Mouse (Mus musculus) olfactory bulb, adult 2 months (tissue): ENCODE measurements around the gene Trp53. TPM values are rescaled to one million over a fixed set of nuclear protein-coding genes. Genes with fewer than 3 reads are reported as not detected.

Experiments
- H3K27ac ChIP-seq: fragments of 200-500 bp; 2 replicates; pipeline ENCODE4 v1.5.1; 2012; ENCODE audit warnings: low read depth, low read length; ENCODE audit not compliant: insufficient read depth
- H3K4me1 ChIP-seq: fragments of 200-500 bp; 2 replicates; pipeline ENCODE4 v1.6.1; 2012; ENCODE audit warnings: low read length; ENCODE audit not compliant: control insufficient read depth, insufficient read depth
- H3K4me3 ChIP-seq: fragments of 200-500 bp; 2 replicates; pipeline ENCODE4 v1.5.1; 2012; ENCODE audit warnings: mild to moderate bottlenecking, low read depth, low read length, moderate library complexity; ENCODE audit not compliant: insufficient read depth
- CTCF ChIP-seq: fragments of 200-500 bp; IDR thresholded peaks from 2 replicates; pipeline ENCODE4 v1.5.1; 2012; ENCODE audit warnings: low read depth, mild to moderate bottlenecking, low read length, moderate library complexity; ENCODE audit not compliant: insufficient read depth
- POLR2A ChIP-seq: fragments of 200-500 bp; IDR thresholded peaks from 2 replicates; pipeline ENCODE4 v1.6.1; 2012; ENCODE audit warnings: mild to moderate bottlenecking, low read depth, low read length, moderate library complexity; ENCODE audit not compliant: insufficient read depth
- WGBS: fragments of 180-500 bp; shearing (Covaris S2); methylation state at CpG from one replicate; pipeline ENCODE4 v1.1.7; 2018; 5-methylcytosine and 5-hydroxymethylcytosine counted together
- polyA plus RNA-seq: library from polyadenylated mRNA; stranded (reverse); fragments of >200 nt; gene quantifications from 2 replicates; pipeline ENCODE4 v1.2.4, GENCODE M21; 2012; ENCODE audit warnings: low replicate concordance; ENCODE audit not compliant: missing spikeins, insufficient read depth, insufficient read length

Trp53 gene
- polyA plus RNA-seq, 1 experiment = not detected

- TF ChIP-seq POLR2A (no peak), CTCF (no peak)
- peak overlapping the region; percentile 69; the same call in 1 of the 2 replicates for H3K27ac ChIP-seq
These were observed 23.4 kb downstream of the Trp53 start for GRCm38 (mm10) chr11:69603516-69603915.

GRCm38 (mm10) chr11:69604347-69604746, 24.2 kb downstream of the Trp53 start:
- peak overlapping the region; percentile 69 for H3K27ac ChIP-seq
- 41% methylated on average over 3 of the region's 3 CpGs for WGBS
- no peak for TF ChIP-seq CTCF
- no peak for TF ChIP-seq POLR2A
- H3K4me1 ChIP-seq = peaks cover 16% of the 10 kb centered on the region
- H3K4me3 ChIP-seq = peak overlapping the region; percentile 82

More at GRCm38 (mm10) chr11:69603516-69603915, 23.4 kb downstream of the Trp53 start:
- peaks cover 19% of the 10 kb centered on the region for H3K4me1 ChIP-seq
- 53% methylated on average over 8 of the region's 8 CpGs for WGBS
- H3K4me3 ChIP-seq = peak overlapping the region; percentile 82

GRCm38 (mm10) chr11:69604795-69605664, 24.9 kb downstream of the Trp53 start:
- Histone ChIP-seq H3K27ac (peak overlapping the region; percentile 89), H3K4me3 (peak overlapping the region; percentile 82), H3K4me1 (peaks cover 12% of the 10 kb centered on the region)
- WGBS = 1% methylated on average over 73 of the region's 73 CpGs
- TF ChIP-seq CTCF (no peak), POLR2A (0 out of 2 replicates have a peak, but pooled peaks have one; percentile 15)

GRCm38 (mm10) chr11:69605726-69606490, 25.7 kb downstream of the Trp53 start, which contains the start of gene Atp1b2:
Atp1b2 (minus strand) TSS chr11:69605942.
- peaks cover 10% of the 10 kb centered on the region for H3K4me1 ChIP-seq
- peak within 1 kb of the TSS; percentile 82 for H3K4me3 ChIP-seq
- peak within 1 kb of the TSS; percentile 89 for H3K27ac ChIP-seq
- TF ChIP-seq POLR2A (peak; percentile 97), CTCF (no peak)
- WGBS = 1% methylated on average over 32 of the region's 32 CpGs

- Histone ChIP-seq H3K4me3 (no peak overlapping the region), H3K27ac (no peak overlapping the region), H3K4me1 (peaks cover 10% of the 10 kb centered on the region)
- 76% methylated on average over 2 of the region's 2 CpGs for WGBS
- no peak for TF ChIP-seq POLR2A
- TF ChIP-seq CTCF = no peak
These were observed 26.3 kb downstream of the Trp53 start for GRCm38 (mm10) chr11:69606491-69606795.

- Histone ChIP-seq H3K4me3 (no peak overlapping the region), H3K27ac (no peak overlapping the region), H3K4me1 (peaks cover 10% of the 10 kb centered on the region)
- TF ChIP-seq POLR2A = no peak
- no peak for TF ChIP-seq CTCF
- 87% methylated on average over 2 of the region's 2 CpGs for WGBS
These were observed 26.7 kb downstream of the Trp53 start for GRCm38 (mm10) chr11:69606832-69607231.

GRCm38 (mm10) chr11:69608525-69608924, 28.4 kb downstream of the Trp53 start:
- WGBS = 92% methylated on average over 3 of the region's 3 CpGs
- Histone ChIP-seq H3K4me1 (peaks cover 8% of the 10 kb centered on the region), H3K4me3 (no peak overlapping the region), H3K27ac (no peak overlapping the region)
- TF ChIP-seq POLR2A (no peak), CTCF (no peak)

GRCm38 (mm10) chr11:69609416-69609815, 29.3 kb downstream of the Trp53 start:
- TF ChIP-seq CTCF (no peak), POLR2A (no peak)
- WGBS = 72% methylated on average over 7 of the region's 7 CpGs

GRCm38 (mm10) chr11:69610899-69611298, 30.7 kb downstream of the Trp53 start:
- Histone ChIP-seq H3K4me1 (peaks cover 9% of the 10 kb centered on the region), H3K27ac (no peak overlapping the region), H3K4me3 (no peak overlapping the region)
- TF ChIP-seq POLR2A = no peak
- no peak for TF ChIP-seq CTCF
- 45% methylated on average over 4 of the region's 4 CpGs for whole genome bisulfite sequencing

More at GRCm38 (mm10) chr11:69609416-69609815, 29.3 kb downstream of the Trp53 start:
- H3K4me3 ChIP-seq = no peak overlapping the region
- peaks cover 9% of the 10 kb centered on the region for H3K4me1 ChIP-seq
- no peak overlapping the region for H3K27ac ChIP-seq
